ENCODE assay signal across 24 mouse cellular contexts in the genomic region with DNA sequence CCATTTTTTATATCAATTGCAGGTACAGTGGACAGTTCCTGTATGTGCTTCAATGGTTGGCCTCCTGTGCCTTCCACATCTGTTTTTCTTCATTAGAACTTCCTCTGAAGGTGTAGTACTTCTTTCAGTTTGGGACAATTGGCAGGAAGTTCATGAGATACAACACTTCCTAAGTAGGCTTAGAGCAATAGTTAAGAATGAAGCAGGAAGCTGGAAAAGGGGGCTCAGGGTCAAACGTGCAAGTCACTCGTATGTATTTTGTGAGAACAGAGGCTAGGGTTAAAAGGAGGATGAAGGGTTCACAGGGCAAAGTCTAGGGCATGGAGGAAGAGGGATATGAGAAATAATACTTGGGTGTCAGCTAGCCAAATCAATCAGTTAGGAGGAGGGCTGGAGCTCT. TPM values are rescaled to one million over a fixed set of nuclear protein-coding genes. Genes with fewer than 3 reads are reported as not detected.
DNase-seq lines count a peak whose midpoint lies in the region; ATAC-seq and TF ChIP-seq lines count a peak whose summit lies in the region.
"Had no signal": no experiment of that assay in that cellular context is flagged by ENCODE, and none has a peak within 500 bp of the region (broad histone marks: within the 10 kb centered on the region; RNA-seq: fewer than 3 reads in every experiment).

No protein-coding gene starts in this region.

- H3K79me2 ChIP-seq in heart, adult 2 months (replicated peaks; ENCODE audit: control insufficient read depth, insufficient read depth, low read length): no peaks in the 10 kb centered on the region

- H3K27me3 ChIP-seq in heart, adult 2 months (ENCODE audit: control insufficient read depth, insufficient read depth, low read length): no peaks in the 10 kb centered on the region
- no peaks in the 10 kb centered on the region for H3K27me3 ChIP-seq in kidney, adult 2 months (replicated peaks; ENCODE audit: control insufficient read depth, insufficient read depth, low read length)
- H3K27me3 ChIP-seq in heart, embryonic 15.5 days: no peaks in the 10 kb centered on the region
- H3K27me3 ChIP-seq: CH12.LX; embryonic facial prominence, embryonic 15.5 days; forebrain, embryonic 15.5 days; hindbrain, embryonic 12.5 days had no signal

- no peak for TF ChIP-seq CTCF in heart, adult 2 months (IDR thresholded peaks at IDR 0.05)
- TF ChIP-seq CTCF in kidney, adult 2 months (conservative IDR thresholded peaks at IDR 0.05; ENCODE audit: insufficient read depth, insufficient read length, low read depth, low read length): no peak

- no peak overlapping the region for H3K4me2 ChIP-seq in heart, embryonic 15.5 days
- H3K4me2 ChIP-seq: embryonic facial prominence, embryonic 15.5 days; forebrain, embryonic 15.5 days; hindbrain, embryonic 12.5 days had no signal

- H3K4me3 ChIP-seq in heart, adult 2 months: no peak overlapping the region
- H3K4me3 ChIP-seq in kidney, adult 2 months (ENCODE audit: insufficient read depth, low read depth, low read length): no peak overlapping the region
- H3K4me3 ChIP-seq in heart, embryonic 15.5 days: no peak overlapping the region
- H3K4me3 ChIP-seq: embryonic facial prominence, embryonic 15.5 days; erythroblast, embryonic 14.5 days; forebrain, embryonic 10.5 days; forebrain, embryonic 15.5 days; hindbrain, embryonic 12.5 days had no signal

- H3K4me1 ChIP-seq in heart, adult 2 months (ENCODE audit: control insufficient read depth, insufficient read depth, low read length): peaks cover 3% of the 10 kb centered on the region
- no peaks in the 10 kb centered on the region for H3K4me1 ChIP-seq in kidney, adult 2 months (ENCODE audit: control insufficient read depth, insufficient read depth, low read length)
- no peaks in the 10 kb centered on the region for H3K4me1 ChIP-seq in heart, embryonic 15.5 days (replicated peaks)
- H3K4me1 ChIP-seq: embryonic facial prominence, embryonic 15.5 days; forebrain, embryonic 10.5 days; forebrain, embryonic 15.5 days; hindbrain, embryonic 12.5 days had no signal

- peak in 1 of 2 experiments; percentile 10 for DNase-seq in heart, adult 2 months
- no peak for DNase-seq in heart, postnatal 4 days
- peak; percentile 2 for DNase-seq in kidney, postnatal 14 days
- no peak for DNase-seq in kidney, adult 2 months
- peak; percentile 3 to 17 for DNase-seq in heart, postnatal 10 days
- no peak for DNase-seq in urinary bladder, postnatal 36 days (ENCODE audit: low spot score in 2 of 2)
- DNase-seq: adrenal gland, postnatal 14 days; cerebellum, adult 18-20 months; cerebellum, postnatal 14 days; embryo, embryonic 11 days; gastrocnemius, postnatal 36 days; kidney, adult 9 months had no signal

- H3K9ac ChIP-seq in heart, adult 2 months (ENCODE audit: low read depth, low read length): no peak overlapping the region
- H3K9ac ChIP-seq in heart, embryonic 15.5 days: no peak overlapping the region
- H3K9ac ChIP-seq: embryonic facial prominence, embryonic 15.5 days; forebrain, embryonic 15.5 days; hindbrain, embryonic 12.5 days had no signal

- intact Hi-C loops in heart, adult 2 months (cut with DNase I): loop anchor here (2.0 kb wide), 1 partner anchor 103 kb away; no protein-coding TSS in a partner anchor
- intact Hi-C loops in heart, postnatal 10 days (cut with DNase I): loop anchor here (5.0 kb wide), 1 partner anchor 102 kb away; no protein-coding TSS in a partner anchor

- TF ChIP-seq EP300 in heart, adult 2 months (IDR thresholded peaks at IDR 0.05; ENCODE audit: insufficient read depth, low read depth, low read length): no peak

- H3K27ac ChIP-seq in heart, adult 2 months: peak overlapping the region; percentile 26
- H3K27ac ChIP-seq in kidney, adult 2 months (ENCODE audit: insufficient read depth, low read depth, low read length): no peak overlapping the region
- peak overlapping the region; percentile 12; the same call in 1 of the 2 replicates for H3K27ac ChIP-seq in heart, embryonic 15.5 days
- H3K27ac ChIP-seq: embryonic facial prominence, embryonic 15.5 days; forebrain, embryonic 10.5 days; forebrain, embryonic 15.5 days; hindbrain, embryonic 12.5 days had no signal

- ATAC-seq in heart, embryonic 15.5 days (replicated peaks; ENCODE audit: insufficient number of reproducible peaks, insufficient read depth, low FRiP score, low read depth): no peak
- ATAC-seq: activated CD4-positive, CD25-positive, alpha-beta regulatory T cell, adult 4 months; forebrain, embryonic 15.5 days; hindbrain, embryonic 16.5 days; inflammation-experienced regulatory T-cells, adult 6 months; intestine, postnatal 0 days; Patski had no signal

- no peaks in the 10 kb centered on the region for H3K36me3 ChIP-seq in heart, adult 2 months (ENCODE audit: control insufficient read depth, insufficient read depth, low read length)
- no peaks in the 10 kb centered on the region for H3K36me3 ChIP-seq in kidney, adult 2 months (ENCODE audit: control insufficient read depth, insufficient read depth, low read length)
- H3K36me3 ChIP-seq in heart, embryonic 15.5 days: no peaks in the 10 kb centered on the region
- H3K36me3 ChIP-seq: embryonic facial prominence, embryonic 15.5 days; forebrain, embryonic 10.5 days; forebrain, embryonic 15.5 days; hindbrain, embryonic 12.5 days had no signal

- TF ChIP-seq POLR2A in heart, adult 2 months (IDR thresholded peaks at IDR 0.05; ENCODE audit: insufficient read depth, low read depth, low read length): no peak
- no peak for TF ChIP-seq POLR2A in kidney, adult 2 months (IDR thresholded peaks at IDR 0.05; ENCODE audit: low read depth, low read length)

- WGBS in heart, adult 2 months: 46% methylated on average over 2 of the region's 2 CpGs
- 71% methylated on average over 2 of the region's 2 CpGs for WGBS in kidney, adult 2 months
- WGBS in heart, embryonic 15.5 days: 72% methylated on average over 2 of the region's 2 CpGs

- H3K9me3 ChIP-seq in heart, embryonic 15.5 days (replicated peaks): no peaks in the 10 kb centered on the region
- H3K9me3 ChIP-seq: embryonic facial prominence, embryonic 15.5 days; forebrain, embryonic 10.5 days; forebrain, embryonic 15.5 days; hindbrain, embryonic 12.5 days had no signal

RNA-seq across cellular contexts. Expression of a gene that starts 55.7 kb away (rescaled TPM):
- 10 to 100 TPM; 78.9 to 88.5 TPM for total RNA-seq in heart, adult 2 months (2021)
- 34.6 and 46.9 TPM in 2 replicates for polyA plus RNA-seq in heart, adult 2 months (2012; rRNA removed)
- 100 to 1,000 TPM; 103 to 110 TPM for total RNA-seq in heart, postnatal 4 days (2021)
- 9.0 and 9.6 TPM in 2 replicates for polyA plus RNA-seq in kidney, adult 2 months (2012; rRNA removed)
- 15.8 and 16.5 TPM in 2 replicates for polyA plus RNA-seq in heart, embryonic 15.5 days (2015; fragmentation: Nextera tagmentation; extraction: Ambion mirVana)
- 100 to 1,000 TPM; 132 to 133 TPM for total RNA-seq in heart, postnatal 10 days (2021)
- total RNA-seq: CH12.LX had no signal
- polyA plus RNA-seq: activated CD4-positive, CD25-positive, alpha-beta regulatory T cell, adult 4 months; erythroblast, embryonic 14.5 days; inflammation-experienced regulatory T-cells, adult 6 months had no signal

Comparison
In these comparisons a context has a peak if more than half of its experiments do, and no peak if none do; other contexts are left out.
1. DNase-seq: peak in kidney, postnatal 14 days (single experiment) and heart, postnatal 10 days (2 of 2); none in heart, postnatal 4 days (single experiment), kidney, adult 2 months (single experiment) and urinary bladder, postnatal 36 days (0 of 2).